Mouse (Mus musculus): Measurements from ENCODE around the gene Scml4. TPM values are rescaled to one million over a fixed set of nuclear protein-coding genes. Genes with fewer than 3 reads are reported as not detected.

Scml4 gene
- total RNA-seq, 2 experiments from 2014 or later, result 4.0 to 6.4 TPM

DNA sequence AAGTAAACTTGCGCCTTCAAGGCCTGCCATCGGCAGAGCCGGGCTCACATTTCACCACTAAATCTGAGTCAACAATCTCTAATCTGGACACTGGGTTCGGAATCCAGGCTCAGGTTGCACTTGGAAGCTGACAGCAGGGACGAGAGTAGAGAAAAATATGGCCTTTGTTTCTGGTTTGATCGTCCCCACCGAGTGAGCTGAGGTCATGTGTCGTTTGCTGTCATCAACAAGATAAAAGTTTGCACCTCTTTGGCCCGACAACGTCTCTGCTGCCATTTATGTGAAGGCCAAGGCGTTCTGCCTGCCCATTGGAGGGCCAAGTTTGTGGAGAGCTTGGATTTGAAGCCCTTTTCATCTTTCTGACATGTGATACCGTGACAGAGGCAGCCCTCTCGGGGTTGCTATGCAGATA is 135.3 kb downstream of the Scml4 start:
- no peak for DNase-seq

DNA sequence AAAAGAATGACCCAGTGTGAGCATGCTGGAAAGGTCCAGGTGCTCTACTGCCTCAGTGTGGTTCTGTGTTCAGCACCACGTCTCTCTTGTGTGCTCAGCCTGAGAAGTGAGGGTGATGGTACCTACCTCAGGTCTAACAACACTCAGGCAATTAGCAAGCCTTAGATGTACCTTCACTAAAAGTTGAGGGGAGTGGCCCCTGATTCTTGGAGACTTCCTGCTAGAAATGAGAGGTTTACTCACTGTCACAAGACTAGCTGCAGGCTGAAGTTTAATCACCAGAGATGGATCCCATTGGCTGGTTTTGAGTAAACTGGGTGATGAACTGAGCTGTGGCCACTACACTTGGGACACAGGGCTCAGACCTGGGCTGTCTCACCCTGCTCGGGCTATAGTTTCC is 137.1 kb downstream of the Scml4 start:
- no peak for DNase-seq

DNA sequence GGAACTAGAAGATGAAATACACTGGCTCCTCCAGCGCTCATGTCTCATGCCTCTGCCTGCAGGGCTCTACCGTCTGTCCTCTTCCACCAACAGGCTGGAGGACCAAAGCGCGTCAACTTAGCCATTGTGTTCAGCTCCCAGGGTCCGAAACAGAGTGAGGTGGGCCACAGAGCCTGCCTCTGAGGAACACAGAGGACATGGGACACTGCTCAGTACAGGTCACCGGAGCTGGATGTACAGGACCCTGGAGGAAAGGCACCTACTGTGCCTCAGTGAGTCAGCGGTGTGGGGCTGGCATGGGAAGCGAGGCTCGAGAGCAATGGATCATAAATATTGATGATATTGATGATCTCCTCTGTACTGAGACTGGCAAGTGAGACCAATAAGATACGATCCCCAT is 139.2 kb downstream of the Scml4 start:
- DNase-seq, result no peak

DNA sequence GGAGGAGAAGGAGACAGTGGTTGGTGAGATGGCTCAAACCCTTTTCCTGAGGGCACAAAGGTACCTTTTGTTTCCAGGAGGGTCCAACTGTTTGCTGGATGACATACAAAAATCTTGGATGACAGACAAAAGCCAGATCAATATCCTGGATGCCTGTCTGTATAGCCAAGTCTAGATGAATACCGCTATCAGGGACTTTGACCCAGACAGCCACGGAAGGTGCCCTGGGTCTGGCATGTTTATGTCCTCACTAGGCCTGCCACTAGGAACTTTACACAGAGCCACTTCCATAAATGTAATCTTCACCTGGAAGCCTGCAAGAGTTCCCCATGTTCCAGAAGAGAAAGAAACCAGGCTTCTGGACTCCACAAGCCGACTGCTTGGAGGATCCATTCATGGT is 141.3 kb downstream of the Scml4 start:
- DNase-seq, result no peak

DNA sequence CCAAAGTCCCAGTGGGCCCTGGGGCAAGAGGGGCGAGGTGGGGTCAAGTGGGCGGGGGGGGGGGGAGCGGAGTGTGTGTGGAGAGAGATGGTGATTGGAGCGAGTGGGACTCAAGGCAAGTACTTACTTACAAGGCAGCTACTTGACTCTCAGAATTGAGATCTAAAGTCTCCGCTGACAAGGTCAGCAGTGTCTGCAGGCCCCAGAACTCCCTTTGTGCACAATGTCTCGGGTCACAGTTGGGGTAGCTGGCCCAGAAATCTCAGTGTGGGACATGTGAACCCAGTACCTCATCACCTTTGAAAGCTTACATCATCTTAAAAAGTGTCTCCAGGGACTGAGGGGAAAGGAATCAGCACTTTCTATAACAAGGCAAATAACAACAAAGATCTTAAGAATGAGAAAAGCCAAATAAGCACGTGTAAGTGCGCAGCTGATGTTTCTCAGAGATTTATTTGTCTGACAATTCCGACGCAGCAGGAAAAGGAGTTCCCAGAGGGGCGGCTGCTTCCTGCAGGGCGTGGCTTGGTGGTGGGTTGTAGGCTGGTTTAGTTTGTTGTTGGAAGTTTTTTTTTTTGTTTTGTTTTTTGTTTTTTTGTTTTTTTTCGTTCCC is 142.0 kb downstream of the Scml4 start:
- DNase-seq, result peak; percentile 59

DNA sequence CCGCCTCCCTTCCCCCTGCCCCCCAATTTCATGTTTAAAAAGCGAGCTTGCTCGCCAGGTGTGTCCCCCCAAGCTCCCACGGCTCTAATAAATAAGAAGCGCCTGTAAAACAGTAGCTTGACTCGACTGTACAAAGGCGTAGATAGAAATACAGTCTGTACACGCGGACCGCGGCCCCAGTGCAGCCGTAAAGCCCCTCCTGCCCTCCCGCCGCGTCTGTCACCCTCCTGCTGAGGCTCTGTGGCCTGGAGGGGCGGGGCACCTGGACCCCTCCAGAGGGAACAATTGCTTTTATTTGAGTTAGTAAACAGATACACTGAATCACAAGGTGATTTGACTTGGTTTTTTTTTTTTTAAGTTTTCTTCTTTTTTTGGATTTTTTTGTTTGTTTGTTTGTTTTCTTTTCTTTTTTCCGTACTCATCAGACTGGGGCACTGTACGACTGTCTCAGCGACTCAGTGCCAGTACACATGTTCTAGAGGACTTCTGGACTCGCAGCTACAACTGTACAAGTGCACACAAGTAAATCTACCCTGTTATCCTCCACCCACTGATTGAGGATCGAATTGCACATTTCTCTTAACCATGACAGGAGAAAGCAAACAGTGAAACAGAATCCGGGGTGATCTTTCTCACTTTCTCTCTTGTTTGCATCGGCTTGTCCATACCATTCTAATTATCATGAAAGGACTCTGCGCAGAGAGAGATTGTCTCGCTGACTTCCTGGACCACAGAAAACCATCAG is 142.7 kb downstream of the Scml4 start:
- DNase-seq, result no peak

DNA sequence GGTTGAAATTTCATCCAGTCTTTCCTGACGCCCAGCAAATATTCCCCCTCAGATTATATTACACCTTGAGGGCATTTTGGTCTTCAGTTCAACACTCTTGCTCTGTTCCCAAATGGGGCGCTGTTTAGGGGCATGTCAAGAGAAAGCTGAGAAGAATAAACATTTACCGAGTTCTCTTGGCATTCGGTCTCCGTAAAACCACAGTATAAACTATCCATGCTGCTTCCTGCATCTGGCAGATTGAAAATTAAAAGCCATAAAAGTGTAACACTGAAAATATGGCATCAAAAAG is 143.2 kb downstream of the Scml4 start:
- no peak for DNase-seq

DNA sequence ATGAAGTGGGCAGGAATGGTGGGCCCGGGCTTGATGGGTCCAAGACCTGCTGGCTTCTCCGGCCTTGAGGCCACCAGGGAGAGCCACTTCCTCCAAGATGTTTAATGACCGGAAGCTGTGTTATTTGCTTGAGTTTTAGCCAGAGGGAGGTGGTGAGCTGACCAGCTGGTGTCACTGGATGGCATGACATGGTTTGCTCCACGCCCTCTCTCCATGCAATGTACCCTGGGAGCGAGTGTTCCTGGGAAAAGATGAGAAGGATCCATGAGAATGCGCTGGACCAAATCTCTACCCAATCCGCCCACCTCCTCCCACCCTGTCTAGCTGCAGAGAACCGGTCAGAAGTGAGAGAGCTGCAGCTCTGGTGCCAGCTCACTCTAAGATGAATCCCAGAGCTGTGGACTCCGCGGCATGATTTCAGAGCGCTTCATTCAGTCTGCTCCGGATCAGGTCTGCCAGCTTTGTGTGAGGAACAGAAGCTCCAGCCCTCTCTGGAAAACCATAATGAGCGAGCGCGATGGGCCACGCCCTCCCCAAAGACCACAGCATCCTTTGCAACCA is 144.1 kb downstream of the Scml4 start:
- no peak for DNase-seq

DNA sequence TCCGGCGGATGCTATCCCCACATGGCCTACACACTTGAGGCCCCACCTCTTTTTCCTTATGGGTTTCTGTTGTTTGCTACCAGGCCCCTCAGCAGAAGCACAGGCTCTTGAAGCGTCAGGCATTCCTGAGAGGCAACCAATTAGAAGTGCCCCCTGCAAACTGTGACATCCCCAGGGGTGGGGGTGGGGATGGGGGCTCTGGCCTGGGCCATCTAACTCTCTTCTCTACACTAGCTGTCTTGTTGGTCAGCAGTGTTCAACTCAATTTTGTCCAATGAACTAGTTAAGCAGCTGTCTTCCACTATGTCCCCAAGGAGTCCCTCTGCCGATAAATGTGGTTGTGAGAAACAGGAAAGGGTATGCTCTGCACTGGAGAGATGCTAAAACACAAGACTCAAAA is 144.9 kb downstream of the Scml4 start:
- DNase-seq, result no peak

DNA sequence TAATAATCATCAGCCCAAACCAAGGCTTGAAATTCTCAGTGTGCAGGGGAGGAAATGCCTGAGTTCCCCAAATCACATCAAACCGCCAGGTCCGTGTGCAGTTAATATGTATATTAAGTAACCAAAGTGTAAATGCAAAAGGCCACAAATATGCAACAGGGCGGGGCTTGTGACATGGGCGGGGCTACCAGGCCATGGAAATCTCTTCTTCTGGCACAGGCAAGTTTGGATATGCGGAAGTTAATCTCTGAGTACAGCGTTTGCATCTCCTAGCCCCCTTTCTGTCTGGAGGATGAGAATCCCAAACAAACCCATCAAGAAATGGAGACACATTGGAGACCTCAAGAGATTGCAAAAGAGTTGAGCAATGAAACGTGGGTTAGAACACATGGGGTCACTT is 145.5 kb downstream of the Scml4 start:
- no peak for DNase-seq

DNA sequence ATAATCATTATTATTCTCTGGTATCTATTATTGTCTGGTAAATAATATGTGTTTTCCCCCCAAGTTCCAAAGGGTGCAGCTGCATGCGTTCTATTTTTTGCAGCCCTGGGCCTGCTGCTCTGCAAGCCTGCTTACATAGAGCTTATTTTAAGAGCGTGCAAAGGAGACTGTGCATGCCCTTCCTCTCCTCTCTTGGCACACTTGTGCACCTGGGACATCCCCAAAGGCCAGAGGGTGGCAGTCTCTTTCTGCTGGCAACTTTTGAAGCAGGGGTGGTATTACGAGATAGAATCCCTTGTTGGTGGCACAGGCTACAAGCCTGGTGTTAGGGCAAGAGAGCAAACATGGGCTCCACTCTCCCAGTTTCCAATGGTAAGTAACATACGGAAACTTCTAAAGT is 146.4 kb downstream of the Scml4 start:
- no peak for DNase-seq

DNA sequence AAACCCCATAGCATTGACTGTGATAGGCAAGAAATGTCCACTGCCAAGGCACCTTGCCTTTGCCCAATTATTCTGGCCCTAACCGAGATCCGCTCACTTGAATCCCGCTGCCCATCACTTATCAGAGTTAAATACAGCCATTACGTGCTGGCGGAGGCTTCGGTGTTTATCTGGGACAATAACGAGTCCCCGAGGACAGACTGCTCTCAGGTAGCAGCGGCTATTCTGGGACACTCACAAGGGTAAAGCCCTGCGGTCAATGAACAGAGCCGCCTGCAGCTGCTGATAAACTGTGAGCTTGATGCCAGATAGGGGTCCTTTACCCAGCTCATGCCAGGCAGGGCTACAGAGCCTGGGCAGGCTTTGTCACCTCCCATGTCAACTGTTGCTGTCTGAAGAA is 147.9 kb downstream of the Scml4 start:
- no peak for DNase-seq

Other genes with a start within 250 kb of the Scml4 start
- 10 to 100 TPM; 40.8 to 45.6 TPM for gene Sec63, start 98.9 kb upstream of the Scml4 start, total RNA-seq (2021)